Mouse (Mus musculus) retina, adult 2 months (tissue): ENCODE data around the gene Olig1.

ENCODE experiments used
- DNase-seq: peaks from one replicate; pipeline ENCODE4 v3.0.0-alpha.2; 2012; ENCODE audit warnings: low read depth, low spot score

The Olig1 gene

GRCm38 (mm10) chr16:91309872-91310271, 40.3 kb downstream of the Olig1 start:
- no peak for DNase-seq

DNA sequence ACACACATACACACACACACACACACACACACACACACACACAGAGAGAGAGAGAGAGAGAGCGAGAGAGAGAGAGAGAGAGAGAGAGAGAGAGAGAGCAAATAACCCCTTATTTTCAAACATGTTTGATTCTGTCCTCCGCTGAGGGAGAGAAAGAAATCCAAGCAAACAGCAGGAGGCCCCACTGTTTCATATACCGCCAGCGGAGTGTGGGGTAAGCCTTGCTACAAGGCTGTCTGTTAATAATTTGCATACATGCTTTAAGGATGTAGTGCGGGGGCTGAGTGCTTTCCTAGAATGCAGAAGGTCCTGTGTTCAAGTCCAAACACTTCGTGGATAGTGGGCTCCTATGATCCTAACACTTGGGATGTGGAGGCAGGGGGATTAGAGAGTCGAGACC, 43.3 kb downstream of the Olig1 start:
- no peak for DNase-seq

DNA sequence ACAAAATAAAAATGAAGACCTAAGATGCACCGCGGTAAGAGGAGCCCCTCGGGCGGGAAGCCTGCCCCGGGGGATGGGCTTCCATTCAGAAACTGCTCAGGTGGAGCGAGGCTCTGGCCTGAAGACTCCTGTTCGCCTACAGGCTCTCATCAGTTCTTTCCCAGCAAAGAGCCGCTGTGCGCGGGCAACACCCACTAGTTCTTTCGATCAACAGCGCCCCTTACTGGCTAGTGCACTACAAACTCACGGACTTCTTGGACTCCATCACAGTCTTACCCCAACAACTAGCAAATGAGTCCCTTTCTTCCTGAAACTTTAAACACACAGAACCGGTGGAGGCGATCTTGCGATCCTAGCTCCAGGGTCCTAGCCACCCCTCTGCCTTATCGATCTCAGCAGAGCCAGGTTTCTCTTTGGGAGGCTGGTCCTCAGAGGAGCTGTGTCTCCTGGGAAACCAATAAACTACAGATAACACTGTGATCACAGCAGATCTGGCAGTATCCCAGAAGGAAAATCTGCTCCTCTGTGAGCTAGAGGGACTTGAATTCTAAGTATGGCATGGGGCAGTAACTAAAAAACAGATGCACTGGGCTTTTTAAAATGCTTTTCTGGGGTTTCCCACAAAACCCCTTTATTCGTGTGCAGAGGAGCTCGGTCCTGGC, 44.7 kb downstream of the Olig1 start:
- DNase-seq = peak; percentile 23

DNA sequence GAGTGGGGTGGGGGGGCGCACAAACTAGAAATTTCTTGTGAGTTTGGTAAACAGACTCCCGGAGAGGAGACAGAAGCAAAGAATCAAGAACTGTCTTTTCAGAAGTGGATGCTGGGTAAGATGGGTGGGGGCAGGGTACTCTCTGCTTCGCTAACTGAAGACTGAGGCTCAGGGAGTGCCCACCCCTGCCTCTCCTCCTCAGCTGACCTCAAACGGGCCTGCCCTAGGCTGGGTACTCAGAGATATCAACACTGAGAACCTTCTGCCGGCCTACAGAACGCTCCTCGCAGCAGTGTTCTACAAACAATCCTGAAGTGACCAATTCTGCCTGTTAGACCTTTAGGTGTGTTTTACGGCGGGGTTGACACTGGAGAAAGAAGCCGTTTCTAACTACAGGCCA, 50.6 kb downstream of the Olig1 start:
- DNase-seq = no peak

GRCm38 (mm10) chr16:91320608-91321007, 51.0 kb downstream of the Olig1 start:
- DNase-seq = no peak
